Mouse (Mus musculus) stomach, postnatal 0 days (tissue): ENCODE results near the gene Mfn2. TPM values are rescaled to one million over a fixed set of nuclear protein-coding genes. Genes with fewer than 3 reads are reported as not detected.

Source experiments
- ATAC-seq: fragments of 200-750 bp; cut with Nextera tagmentation; 2 replicates; pipeline ENCODE4 v1.8.0; 2017; ENCODE audit not compliant: low FRiP score, low TSS enrichment
- DNase-seq: peaks from one replicate; pipeline ENCODE4 v3.0.0-alpha.2; 2016; ENCODE audit warnings: low spot score
- H3K27ac ChIP-seq: fragments of 300-500 bp; sonication (generic); replicated peaks from 2 replicates; pipeline ENCODE4 v1.5.1; 2014; ENCODE audit warnings: mild to moderate bottlenecking, control low read depth
- H3K27me3 ChIP-seq: fragments of 300-500 bp; sonication (generic); 2 replicates; pipeline ENCODE4 v1.6.1; 2014; ENCODE audit warnings: low read length; ENCODE audit not compliant: control insufficient read depth, insufficient read depth
- H3K36me3 ChIP-seq: fragments of 300-500 bp; sonication (generic); 2 replicates; pipeline ENCODE4 v1.6.1; 2014; ENCODE audit warnings: low read length, mixed read lengths; ENCODE audit not compliant: control insufficient read depth, insufficient read depth
- H3K4me1 ChIP-seq: fragments of 300-500 bp; sonication (generic); replicated peaks from 2 replicates; pipeline ENCODE4 v1.6.1; 2014; ENCODE audit warnings: antibody characterized with exemption; ENCODE audit not compliant: control insufficient read depth, insufficient read depth
- H3K4me2 ChIP-seq: fragments of 300-500 bp; sonication (generic); replicated peaks from 2 replicates; pipeline ENCODE4 v1.6.1; 2014; ENCODE audit warnings: low read depth, mild to moderate bottlenecking, control low read depth, moderate library complexity
- H3K4me3 ChIP-seq: fragments of 300-500 bp; sonication (generic); 2 replicates; pipeline ENCODE4 v1.5.1; 2014; ENCODE audit warnings: low read depth, low read length, control low read depth
- H3K9ac ChIP-seq: fragments of 300-500 bp; sonication (generic); 2 replicates; pipeline ENCODE4 v1.6.1; 2014; ENCODE audit warnings: mild to moderate bottlenecking, low read length, control low read depth, mixed read lengths
- H3K9me3 ChIP-seq: fragments of 300-500 bp; sonication (generic); 2 replicates; pipeline ENCODE4 v1.6.1; 2016; ENCODE audit warnings: low read length; ENCODE audit not compliant: control insufficient read depth
- CTCF ChIP-seq: IDR thresholded peaks from 2 replicates; pipeline ENCODE4 v1.5.1; 2016; ENCODE audit warnings: antibody characterized with exemption, low read depth, mild to moderate bottlenecking, moderate library complexity
- EP300 ChIP-seq: optimal IDR thresholded peaks from 2 replicates; pipeline ENCODE3; 2016; ENCODE audit warnings: antibody characterized with exemption
- WGBS: fragments of 180-500 bp; shearing (Covaris S2); extraction: QIAGEN DNeasy Blood & Tissue Kit; methylation state at CpG from one replicate; pipeline ENCODE4 v1.1.7; 2014; 5-methylcytosine and 5-hydroxymethylcytosine counted together
- polyA plus RNA-seq: library from polyadenylated mRNA; unstranded; fragments of >200 nt; fragmentation: Nextera tagmentation; extraction: Ambion mirVana; gene quantifications from 2 replicates; pipeline ENCODE4 v1.2.1, GENCODE M21; 2015

Mfn2 gene
- polyA plus RNA-seq, 1 experiment from 2014 or later: 26.7 TPM

DNA sequence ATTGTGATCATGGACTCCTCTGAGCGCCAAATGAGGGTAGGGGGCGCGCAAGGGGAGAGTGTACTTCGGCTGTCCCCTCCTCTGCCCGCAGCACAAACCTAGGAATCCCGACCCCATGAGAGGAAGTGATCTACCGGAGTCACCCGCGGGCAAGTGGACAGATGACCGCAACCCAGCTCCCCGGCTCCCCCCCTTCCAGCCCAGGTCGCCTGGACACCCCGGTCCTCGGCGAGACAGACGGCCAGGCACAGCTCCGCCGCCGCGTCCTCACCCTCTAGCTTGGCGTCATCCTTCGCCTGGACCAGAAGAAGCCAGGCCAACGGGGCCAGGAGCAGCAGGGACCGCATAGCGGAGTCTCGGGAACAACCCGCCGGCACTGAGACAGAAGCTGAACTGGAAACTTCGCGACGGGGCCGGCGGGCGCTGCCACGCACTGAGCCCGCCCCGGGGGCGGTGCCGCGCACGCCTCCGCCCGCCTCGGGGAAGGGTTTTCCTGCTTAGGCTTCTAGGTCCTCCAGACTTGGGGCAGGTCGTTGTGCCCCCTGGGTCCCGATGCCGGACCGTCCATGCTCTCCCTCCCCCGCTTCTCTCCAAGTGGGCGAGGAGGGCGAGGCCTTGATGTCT lies 31.9 kb upstream of the Mfn2 start, which contains the start of gene Plod1:
Gene Plod1 (minus strand): TSS at position 437 of the 624 bp plus-strand sequence.
- Histone ChIP-seq H3K4me3 (peak within 1 kb of the TSS; percentile 72), H3K4me2 (peak within 1 kb of the TSS; percentile 86), H3K27me3 (no peaks in the 10 kb centered on the region), H3K9ac (peak within 1 kb of the TSS; percentile 75), H3K4me1 (peaks cover 9% of the 10 kb centered on the region; the same call in 1 of the 2 replicates), H3K9me3 (no peaks in the 10 kb centered on the region), H3K36me3 (no peaks in the 10 kb centered on the region), H3K27ac (peak within 1 kb of the TSS; percentile 76)
- ATAC-seq: peak; percentile 66
- under 1% methylated on average over 49 of the region's 51 CpGs for WGBS
- peak; percentile 81 for DNase-seq
- TF ChIP-seq CTCF (peak; percentile 26; the same call in 1 of the 2 replicates), EP300 (no peak)

- H3K4me3 ChIP-seq: peak overlapping the region; percentile 72
Observed at GRCm38 (mm10) chr4:147935904-147936303, 31.4 kb upstream of the Mfn2 start.

DNA sequence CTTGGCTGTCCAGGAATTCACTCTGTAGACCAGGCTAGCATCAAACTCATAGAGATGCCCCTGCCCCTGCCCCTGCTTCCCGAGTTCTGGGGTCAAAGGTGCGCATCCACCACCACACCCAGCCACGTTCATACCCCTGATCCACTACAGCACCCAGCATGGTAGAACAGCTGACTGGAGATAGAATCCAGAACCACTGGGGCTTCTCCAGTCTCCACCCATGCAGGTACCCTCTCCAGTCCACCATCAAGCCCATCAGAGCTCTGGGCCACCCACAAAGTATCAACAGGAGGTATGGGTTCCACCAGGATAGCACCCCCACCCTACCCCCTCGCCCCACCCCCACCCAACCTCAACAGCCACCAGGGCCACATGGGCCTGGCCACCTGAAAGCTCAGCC lies 30.1 kb upstream of the Mfn2 start:
- DNase-seq: no peak
- Histone ChIP-seq H3K4me2 (no peak overlapping the region), H3K36me3 (no peaks in the 10 kb centered on the region), H3K4me1 (0 out of 2 replicates have a peak, but pooled peaks cover 5% of the 10 kb centered on the region), H3K27ac (no peak overlapping the region), H3K9ac (no peak overlapping the region), H3K27me3 (no peaks in the 10 kb centered on the region), H3K4me3 (no peak overlapping the region), H3K9me3 (no peaks in the 10 kb centered on the region)
- WGBS: 73% methylated on average over 4 of the region's 4 CpGs
- TF ChIP-seq CTCF: no peak
- no peak for TF ChIP-seq EP300
- no peak for ATAC-seq

More at GRCm38 (mm10) chr4:147935904-147936303, 31.4 kb upstream of the Mfn2 start:
- DNase-seq: no peak
- H3K9me3 ChIP-seq: no peaks in the 10 kb centered on the region
- peaks cover 9% of the 10 kb centered on the region; the same call in 1 of the 2 replicates for H3K4me1 ChIP-seq
- no peaks in the 10 kb centered on the region for H3K36me3 ChIP-seq
- H3K27ac ChIP-seq: no peak overlapping the region
- WGBS: 19% methylated on average over 9 of the region's 9 CpGs
- ATAC-seq: no peak
- H3K27me3 ChIP-seq: no peaks in the 10 kb centered on the region
- TF ChIP-seq CTCF (no peak), EP300 (no peak)
- H3K9ac ChIP-seq: peak overlapping the region; percentile 75
- peak overlapping the region; percentile 86 for H3K4me2 ChIP-seq

DNA sequence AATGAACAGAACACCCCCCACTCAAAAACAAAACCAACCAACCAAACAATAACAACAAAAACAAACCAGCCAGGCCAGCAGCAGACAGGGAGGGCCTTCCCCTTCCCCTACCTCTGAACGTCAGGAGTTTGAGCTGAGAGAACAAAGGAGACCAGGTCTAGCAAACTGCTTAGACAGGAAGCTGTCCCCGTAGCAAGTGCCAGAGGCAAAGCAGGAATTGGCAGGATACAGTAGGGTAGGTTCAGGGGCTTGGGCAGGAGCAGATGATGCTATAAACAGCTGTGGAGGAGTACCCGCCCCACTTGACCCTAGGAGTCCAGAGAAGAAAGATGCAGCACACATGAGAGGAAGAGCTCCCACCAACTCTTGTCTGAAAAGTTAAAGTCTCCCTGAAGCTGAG lies 29.6 kb upstream of the Mfn2 start:
- no peak for ATAC-seq
- Histone ChIP-seq H3K36me3 (no peaks in the 10 kb centered on the region), H3K4me3 (no peak overlapping the region), H3K27me3 (no peaks in the 10 kb centered on the region), H3K4me2 (no peak overlapping the region), H3K4me1 (0 out of 2 replicates have a peak, but pooled peaks cover 5% of the 10 kb centered on the region), H3K9me3 (no peaks in the 10 kb centered on the region), H3K27ac (no peak overlapping the region), H3K9ac (no peak overlapping the region)
- no peak for DNase-seq
- 54% methylated on average over 3 of the region's 3 CpGs for WGBS
- TF ChIP-seq EP300 (no peak), CTCF (no peak)

GRCm38 (mm10) chr4:147930946-147931345 lies 26.4 kb upstream of the Mfn2 start:
- ATAC-seq: no peak
- no peaks in the 10 kb centered on the region for H3K9me3 ChIP-seq
- WGBS: 91% methylated on average over 14 of the region's 14 CpGs

DNA sequence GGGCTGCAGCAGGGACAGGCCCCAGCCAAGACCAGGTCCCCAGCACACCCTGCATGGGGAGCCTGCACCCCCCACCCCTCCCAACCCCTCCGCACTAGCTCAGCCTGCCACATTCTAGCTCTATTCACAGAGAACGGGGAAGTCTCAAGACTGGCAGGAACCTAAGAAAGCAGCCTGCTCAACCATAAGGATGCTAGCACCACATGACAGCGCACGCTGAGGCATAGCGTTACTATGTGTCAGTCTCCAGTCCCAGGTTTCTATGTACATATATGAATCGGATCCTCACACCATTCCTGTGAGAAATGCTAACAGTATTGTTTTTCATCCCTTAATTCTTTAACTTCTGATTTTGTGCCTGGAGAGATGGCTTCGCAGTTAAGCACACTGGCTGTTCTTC lies 24.0 kb upstream of the Mfn2 start:
- Histone ChIP-seq H3K27ac (no peak overlapping the region), H3K4me1 (no peaks in the 10 kb centered on the region), H3K9me3 (no peaks in the 10 kb centered on the region), H3K27me3 (no peaks in the 10 kb centered on the region), H3K4me2 (no peak overlapping the region), H3K36me3 (no peaks in the 10 kb centered on the region), H3K9ac (no peak overlapping the region), H3K4me3 (no peak overlapping the region)
- DNase-seq: no peak
- WGBS: 80% methylated on average over 7 of the region's 7 CpGs
- TF ChIP-seq CTCF: no peak
- TF ChIP-seq EP300: no peak
- no peak for ATAC-seq

More at GRCm38 (mm10) chr4:147930946-147931345, 26.4 kb upstream of the Mfn2 start:
- Histone ChIP-seq H3K27ac (no peak overlapping the region), H3K27me3 (no peaks in the 10 kb centered on the region), H3K4me3 (no peak overlapping the region), H3K4me1 (0 out of 2 replicates have a peak, but pooled peaks cover 2% of the 10 kb centered on the region), H3K36me3 (no peaks in the 10 kb centered on the region), H3K4me2 (no peak overlapping the region), H3K9ac (no peak overlapping the region)
- no peak for DNase-seq
- TF ChIP-seq CTCF (no peak), EP300 (no peak)
